Mouse (Mus musculus): ENCODE data around the gene Cacna2d2.

- TF ChIP-seq GATA1 (IDR thresholded peaks at IDR 0.05; ENCODE audit: low read depth, low read length) (no peak), CHD1 (IDR thresholded peaks at IDR 0.05; ENCODE audit: low read depth, low read length) (no peak), CTCF (IDR thresholded peaks at IDR 0.05 in 2 of 3, conservative IDR thresholded peaks at IDR 0.05 in 1 of 3; ENCODE audit: control insufficient read depth in 1 of 3, insufficient read depth in 1 of 3, low read depth in 2 of 3, low read length in 3 of 3, poor library complexity in 1 of 3, severe bottlenecking in 1 of 3) (no peak)
Measured at GRCm38 (mm10) chr9:107375451-107375850, 24.0 kb upstream of the Cacna2d2 start.
